Mouse (Mus musculus) bone marrow, adult 2 months (tissue): ENCODE measurements around the gene Crip3.

Experiments
- CTCF ChIP-seq: fragments of 200-500 bp; IDR thresholded peaks from 2 replicates; pipeline ENCODE4 v1.5.1; 2011; ENCODE audit warnings: low read length, control low read depth; ENCODE audit not compliant: control insufficient read depth, insufficient read depth
- POLR2A ChIP-seq: fragments of 200-500 bp; IDR thresholded peaks from 2 replicates; pipeline ENCODE4 v1.6.1; 2011; ENCODE audit warnings: low read depth, mild to moderate bottlenecking, control low read depth, low read length, borderline replicate concordance; ENCODE audit not compliant: control insufficient read depth

- no peak for TF ChIP-seq CTCF
- TF ChIP-seq POLR2A, result no peak
These were observed 44.5 kb upstream of the Crip3 start for GRCm38 (mm10) chr17:46384061-46384801.
